Mouse (Mus musculus) ES-Bruce4 (cell line): ENCODE results near the gene Htr1f. TPM values are rescaled to one million over a fixed set of nuclear protein-coding genes. Genes with fewer than 3 reads are reported as not detected.

Source experiments
- H3K27ac ChIP-seq: 2 replicates; pipeline ENCODE4 v1.5.1; 2012; ENCODE audit warnings: low read length, inconsistent platforms; ENCODE audit not compliant: insufficient read depth
- H3K27me3 ChIP-seq: 2 replicates; pipeline ENCODE4 v1.6.1; 2012; ENCODE audit warnings: mild to moderate bottlenecking, low read length, inconsistent platforms; ENCODE audit not compliant: control insufficient read depth, poor library complexity, insufficient read depth, severe bottlenecking
- H3K36me3 ChIP-seq: 2 replicates; pipeline ENCODE4 v1.6.1; 2012; ENCODE audit warnings: inconsistent platforms, mild to moderate bottlenecking, low read length, moderate library complexity; ENCODE audit not compliant: control insufficient read depth, poor library complexity, insufficient read depth, severe bottlenecking
- H3K4me1 ChIP-seq: one replicate; pipeline ENCODE4 v1.8.1; 2011; ENCODE audit warnings: low read length; ENCODE audit not compliant: control insufficient read depth, insufficient read depth
- H3K4me3 ChIP-seq: 2 replicates; pipeline ENCODE4 v1.5.1; 2011; ENCODE audit warnings: low read depth, mild to moderate bottlenecking, low read length
- H3K9ac ChIP-seq: 2 replicates; pipeline ENCODE4 v1.6.1; 2012; ENCODE audit warnings: low read depth, mild to moderate bottlenecking, inconsistent platforms; ENCODE audit not compliant: poor library complexity, severe bottlenecking
- H3K9me3 ChIP-seq: replicated peaks from 2 replicates; pipeline ENCODE4 v1.6.1; 2012; ENCODE audit warnings: mild to moderate bottlenecking, low read length, inconsistent platforms; ENCODE audit not compliant: control insufficient read depth, poor library complexity, insufficient read depth, severe bottlenecking
- CTCF ChIP-seq: IDR thresholded peaks from one replicate; pipeline ENCODE4 v1.8.1; 2011; ENCODE audit warnings: low read depth, low read length
- EP300 ChIP-seq: IDR thresholded peaks from 2 replicates; pipeline ENCODE4 v1.6.1; 2011; ENCODE audit warnings: low read depth, low read length; ENCODE audit not compliant: insufficient read depth
- POLR2A ChIP-seq: IDR thresholded peaks from one replicate; pipeline ENCODE4 v1.8.1; 2011; ENCODE audit warnings: low read length; ENCODE audit not compliant: insufficient read depth
- polyA plus RNA-seq: library from polyadenylated mRNA; stranded (reverse); fragments of >200 nt; gene quantifications from 2 replicates; pipeline ENCODE4 v1.2.4, GENCODE M21; 2011; ENCODE audit warnings: low read depth; ENCODE audit not compliant: missing spikeins, insufficient read depth, insufficient read length

Gene Htr1f
- polyA plus RNA-seq, 1 experiment, result not detected

DNA sequence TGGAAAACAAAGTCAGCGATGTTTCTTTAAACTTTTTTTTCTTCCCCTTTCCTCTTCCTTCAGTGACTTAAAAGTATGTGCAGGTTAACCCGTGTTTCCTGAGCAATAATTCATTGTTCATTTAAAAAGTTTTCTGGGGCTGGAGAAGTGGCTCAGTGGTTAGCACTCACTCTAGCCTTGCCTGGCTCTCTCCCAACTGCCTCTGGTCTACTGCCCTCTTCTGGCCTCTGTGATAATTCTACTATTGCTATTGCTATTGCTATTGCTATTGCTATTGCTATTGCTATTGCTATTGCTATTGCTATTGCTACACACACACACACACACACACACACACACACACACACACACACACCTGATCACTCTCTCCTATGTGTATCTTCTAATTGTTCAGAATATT, 206.6 kb downstream of the Htr1f start:
- Histone ChIP-seq H3K27me3 (no peaks in the 10 kb centered on the region), H3K27ac (no peak overlapping the region), H3K4me3 (no peak overlapping the region), H3K9me3 (no peaks in the 10 kb centered on the region), H3K4me1 (no peaks in the 10 kb centered on the region), H3K36me3 (no peaks in the 10 kb centered on the region), H3K9ac (no peak overlapping the region)
- TF ChIP-seq POLR2A (no peak), EP300 (no peak), CTCF (peak; percentile 63)

DNA sequence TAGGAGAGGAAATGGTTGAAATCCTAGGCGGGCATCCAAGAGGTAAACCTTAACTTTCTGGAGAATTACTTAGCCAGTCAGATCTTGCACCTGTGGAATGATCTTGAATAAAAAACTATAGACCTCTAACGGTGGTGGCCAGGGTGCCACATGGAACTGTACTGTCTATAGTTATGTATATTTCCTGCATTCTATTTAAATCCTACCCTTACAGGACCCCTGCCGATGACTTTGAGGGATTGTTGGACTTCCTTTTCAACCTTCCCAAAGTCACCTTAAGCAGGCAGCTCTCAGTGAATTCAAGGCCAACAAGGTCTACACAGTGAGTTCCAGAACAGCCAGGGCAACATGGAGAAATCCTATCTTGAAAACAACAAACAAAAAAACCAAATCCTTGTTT, 216.2 kb downstream of the Htr1f start:
- TF ChIP-seq POLR2A (no peak), EP300 (no peak)
- Histone ChIP-seq H3K27ac (no peak overlapping the region), H3K27me3 (no peaks in the 10 kb centered on the region), H3K36me3 (no peaks in the 10 kb centered on the region), H3K9me3 (peaks cover 35% of the 10 kb centered on the region), H3K9ac (no peak overlapping the region), H3K4me3 (no peak overlapping the region), H3K4me1 (no peaks in the 10 kb centered on the region)

DNA sequence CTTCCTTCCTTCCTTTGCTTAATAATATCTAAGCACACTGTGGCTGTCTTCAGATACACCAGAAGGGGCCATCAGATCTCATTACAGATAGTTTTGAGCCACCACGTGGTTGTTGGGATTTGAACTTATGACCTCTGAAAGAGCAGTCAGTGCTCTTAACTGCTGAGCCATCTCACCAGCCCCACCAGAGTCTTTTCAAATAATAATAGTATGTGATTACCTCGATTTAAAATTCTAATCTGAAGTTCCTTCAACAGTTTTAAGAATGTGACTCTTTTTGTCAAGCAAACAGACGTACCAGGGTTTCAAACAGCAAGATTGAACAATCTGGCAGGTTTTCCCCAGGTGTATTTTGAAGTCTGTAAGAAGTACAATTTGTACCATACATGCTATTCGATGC, 220.1 kb downstream of the Htr1f start:
- H3K9me3 ChIP-seq, result peaks cover 35% of the 10 kb centered on the region
- H3K36me3 ChIP-seq, result no peaks in the 10 kb centered on the region
- peak overlapping the region; percentile 84 for H3K27ac ChIP-seq
- no peak overlapping the region for H3K4me3 ChIP-seq
- no peak overlapping the region for H3K9ac ChIP-seq
- TF ChIP-seq POLR2A (no peak), EP300 (no peak), CTCF (no peak)
- no peaks in the 10 kb centered on the region for H3K27me3 ChIP-seq
- no peaks in the 10 kb centered on the region for H3K4me1 ChIP-seq

DNA sequence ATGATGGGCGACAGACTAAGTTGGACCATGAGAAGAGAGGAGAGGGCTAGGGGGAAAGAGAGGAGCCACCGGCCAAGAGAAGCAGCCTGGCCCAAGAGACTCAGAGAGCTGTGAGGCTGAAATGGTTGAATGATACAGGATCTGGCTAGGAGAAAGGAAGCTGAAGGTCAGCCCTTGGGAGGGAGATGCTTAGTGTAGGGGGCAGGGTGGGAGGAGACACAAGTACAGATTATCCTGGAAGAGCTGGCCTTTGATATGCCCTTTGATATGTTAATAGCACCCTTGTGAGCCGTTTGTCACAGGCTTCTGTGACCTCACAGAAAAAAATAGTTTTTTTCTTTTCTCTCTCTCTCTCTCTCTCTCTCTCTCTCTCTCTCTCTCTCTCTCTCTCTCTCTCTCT, 220.5 kb downstream of the Htr1f start:
- no peak overlapping the region for H3K9ac ChIP-seq

DNA sequence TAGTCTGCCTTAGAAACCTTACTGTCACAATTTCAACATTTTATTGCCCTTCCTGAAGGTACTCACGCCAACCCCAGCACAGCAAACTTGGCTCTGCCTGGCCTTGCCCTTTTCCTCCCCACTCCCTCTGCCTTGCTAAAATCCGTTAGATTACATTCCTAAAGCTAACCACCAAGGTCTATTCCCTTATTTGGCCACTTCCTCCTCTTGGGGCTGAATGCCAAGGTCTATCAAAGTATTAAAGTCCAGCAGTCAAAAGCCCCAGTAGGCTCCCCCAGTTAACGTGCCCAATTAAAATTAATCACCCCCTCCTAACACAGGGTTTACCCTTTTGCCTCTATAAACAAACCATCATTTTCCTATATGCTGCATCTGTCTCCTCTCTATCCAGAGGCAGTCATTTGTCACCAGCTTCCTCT, 221.2 kb downstream of the Htr1f start:
- no peak for TF ChIP-seq EP300
- TF ChIP-seq CTCF, result no peak
- TF ChIP-seq POLR2A, result no peak
- H3K27ac ChIP-seq, result peak overlapping the region; percentile 84
- no peaks in the 10 kb centered on the region for H3K36me3 ChIP-seq
- no peak overlapping the region for H3K9ac ChIP-seq
- no peak overlapping the region for H3K4me3 ChIP-seq
- H3K9me3 ChIP-seq, result peaks cover 29% of the 10 kb centered on the region
- H3K4me1 ChIP-seq, result no peaks in the 10 kb centered on the region
- no peaks in the 10 kb centered on the region for H3K27me3 ChIP-seq

More for the DNA sequence above, 220.5 kb downstream of the Htr1f start:
- no peaks in the 10 kb centered on the region for H3K36me3 ChIP-seq
- H3K27ac ChIP-seq, result peak overlapping the region; percentile 93
- H3K4me3 ChIP-seq, result no peak overlapping the region
- no peaks in the 10 kb centered on the region for H3K4me1 ChIP-seq
- peaks cover 35% of the 10 kb centered on the region for H3K9me3 ChIP-seq
- TF ChIP-seq POLR2A, result no peak
- peak; percentile 97 for TF ChIP-seq EP300
- no peak for TF ChIP-seq CTCF
- no peaks in the 10 kb centered on the region for H3K27me3 ChIP-seq

DNA sequence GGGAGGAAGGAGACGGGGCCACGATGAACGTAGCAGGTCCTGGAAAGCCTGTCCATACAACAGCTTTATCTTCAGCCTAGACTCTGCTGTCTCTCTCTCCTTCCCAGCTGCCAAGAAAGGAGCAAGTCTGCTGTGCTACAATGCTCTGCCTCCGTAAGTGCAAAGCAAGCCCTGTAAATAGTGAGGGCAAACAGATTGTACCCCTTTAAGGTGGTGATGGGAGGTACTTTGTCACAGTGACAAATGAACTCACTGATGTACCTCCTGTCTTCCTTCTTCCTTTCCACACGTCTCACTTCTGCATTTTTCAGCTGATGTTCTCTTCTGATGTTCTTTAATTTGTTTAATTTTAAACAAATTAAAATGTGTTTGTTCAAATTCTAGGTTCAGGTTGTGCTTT, 221.8 kb downstream of the Htr1f start:
- peak overlapping the region; percentile 84 for H3K27ac ChIP-seq
- H3K36me3 ChIP-seq, result no peaks in the 10 kb centered on the region
- TF ChIP-seq POLR2A, result no peak
- TF ChIP-seq EP300, result no peak
- no peak for TF ChIP-seq CTCF

DNA sequence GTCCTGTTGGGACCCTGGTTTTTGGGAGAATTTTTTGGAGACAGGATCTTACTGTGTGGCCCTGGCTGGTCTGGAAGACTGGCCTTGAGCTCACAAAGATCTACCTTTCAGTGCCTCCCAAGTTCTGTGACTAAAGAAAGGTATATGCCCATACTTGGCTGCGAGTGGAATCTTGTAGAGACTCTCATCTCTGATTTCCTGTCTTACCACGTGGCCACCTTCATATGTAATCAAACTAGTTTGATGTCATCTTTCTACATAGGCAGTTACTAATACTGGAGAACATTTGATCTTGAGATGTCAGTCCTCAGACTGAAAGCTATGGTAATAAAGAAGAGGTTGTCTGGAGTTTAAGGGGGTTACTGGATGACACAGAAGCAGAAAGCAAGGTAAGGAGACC, 224.2 kb downstream of the Htr1f start:
- peaks cover under 1% of the 10 kb centered on the region; the same call in 1 of the 2 replicates for H3K9me3 ChIP-seq
- H3K36me3 ChIP-seq, result no peaks in the 10 kb centered on the region
- H3K4me1 ChIP-seq, result peaks cover 8% of the 10 kb centered on the region
- H3K9ac ChIP-seq, result no peak overlapping the region
- no peaks in the 10 kb centered on the region for H3K27me3 ChIP-seq
- no peak for TF ChIP-seq POLR2A
- no peak for TF ChIP-seq EP300
- TF ChIP-seq CTCF, result no peak
- H3K4me3 ChIP-seq, result no peak overlapping the region
- H3K27ac ChIP-seq, result peak overlapping the region; percentile 82

More for the DNA sequence above, 221.8 kb downstream of the Htr1f start:
- Histone ChIP-seq H3K9ac (no peak overlapping the region), H3K27me3 (no peaks in the 10 kb centered on the region), H3K4me3 (no peak overlapping the region), H3K9me3 (peaks cover 24% of the 10 kb centered on the region), H3K4me1 (peaks cover 1% of the 10 kb centered on the region)
